Mouse (Mus musculus): ENCODE measurements around the gene Amigo2. TPM values are rescaled to one million over a fixed set of nuclear protein-coding genes. Genes with fewer than 3 reads are reported as not detected.

Amigo2 gene
- polyA plus RNA-seq, 1 experiment from 2014 or later, result 19.7 TPM

GRCm38 (mm10) chr15:97284201-97284600, 37.1 kb upstream of the Amigo2 start:
- H3K4me1 ChIP-seq (ENCODE audit: control insufficient read depth, insufficient read depth, low read length), result peaks cover 19% of the 10 kb centered on the region
- H3K9me3 ChIP-seq (replicated peaks; ENCODE audit: control insufficient read depth, low read length, poor library complexity, severe bottlenecking), result no peaks in the 10 kb centered on the region
- no peaks in the 10 kb centered on the region for H3K36me3 ChIP-seq (ENCODE audit: control insufficient read depth, insufficient read depth, low read length)
- no peak overlapping the region for H3K4me3 ChIP-seq (ENCODE audit: low read depth, low read length)
- no peak overlapping the region for H3K27ac ChIP-seq (ENCODE audit: low read length)
- ATAC-seq, result no peak
- no peaks in the 10 kb centered on the region for H3K27me3 ChIP-seq (ENCODE audit: control insufficient read depth, insufficient read depth, low read depth, low read length)
- H3K9ac ChIP-seq (ENCODE audit: low read depth, low read length), result no peak overlapping the region
- 91% methylated on average over 5 of the region's 5 CpGs for WGBS
- H3K4me2 ChIP-seq (ENCODE audit: low read length), result no peak overlapping the region

DNA sequence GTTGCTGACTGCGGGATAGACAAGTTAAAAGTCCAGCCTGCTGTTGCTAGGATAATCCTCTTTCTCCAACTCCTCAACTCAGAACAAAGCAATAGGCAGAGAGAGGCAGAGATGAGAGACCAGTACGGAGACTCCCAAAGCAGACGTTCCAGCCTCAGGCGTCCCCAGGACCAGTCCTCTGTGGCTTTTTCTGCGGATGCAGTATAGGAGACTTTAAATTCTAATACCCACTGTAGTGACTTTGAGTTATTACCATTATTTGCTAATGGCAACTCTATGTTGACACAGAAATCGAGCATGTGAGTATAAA, 35.4 kb upstream of the Amigo2 start:
- peak; percentile 47 for ATAC-seq
- Histone ChIP-seq H3K4me2 (ENCODE audit: low read length) (peak overlapping the region; percentile 36), H3K36me3 (ENCODE audit: control insufficient read depth, insufficient read depth, low read length) (no peaks in the 10 kb centered on the region), H3K9ac (ENCODE audit: low read depth, low read length) (peak overlapping the region; percentile 11; the same call in 1 of the 2 replicates), H3K27ac (ENCODE audit: low read length) (peak overlapping the region; percentile 78), H3K4me1 (ENCODE audit: control insufficient read depth, insufficient read depth, low read length) (peaks cover 19% of the 10 kb centered on the region), H3K27me3 (ENCODE audit: control insufficient read depth, insufficient read depth, low read depth, low read length) (no peaks in the 10 kb centered on the region), H3K4me3 (ENCODE audit: low read depth, low read length) (no peak overlapping the region; the same call in 1 of the 2 replicates), H3K9me3 (replicated peaks; ENCODE audit: control insufficient read depth, low read length, poor library complexity, severe bottlenecking) (no peaks in the 10 kb centered on the region)
- 34% methylated on average over 6 of the region's 6 CpGs for WGBS

GRCm38 (mm10) chr15:97281712-97282571, 34.9 kb upstream of the Amigo2 start:
- Histone ChIP-seq H3K9ac (ENCODE audit: low read depth, low read length) (no peak overlapping the region), H3K4me2 (ENCODE audit: low read length) (peak overlapping the region; percentile 36), H3K4me1 (ENCODE audit: control insufficient read depth, insufficient read depth, low read length) (peaks cover 21% of the 10 kb centered on the region), H3K4me3 (ENCODE audit: low read depth, low read length) (no peak overlapping the region; the same call in 1 of the 2 replicates), H3K27ac (ENCODE audit: low read length) (peak overlapping the region; percentile 78), H3K9me3 (replicated peaks; ENCODE audit: control insufficient read depth, low read length, poor library complexity, severe bottlenecking) (no peaks in the 10 kb centered on the region), H3K27me3 (ENCODE audit: control insufficient read depth, insufficient read depth, low read depth, low read length) (no peaks in the 10 kb centered on the region), H3K36me3 (ENCODE audit: control insufficient read depth, insufficient read depth, low read length) (no peaks in the 10 kb centered on the region)
- 33% methylated on average over 10 of the region's 10 CpGs for WGBS
- ATAC-seq, result peak; percentile 81

DNA sequence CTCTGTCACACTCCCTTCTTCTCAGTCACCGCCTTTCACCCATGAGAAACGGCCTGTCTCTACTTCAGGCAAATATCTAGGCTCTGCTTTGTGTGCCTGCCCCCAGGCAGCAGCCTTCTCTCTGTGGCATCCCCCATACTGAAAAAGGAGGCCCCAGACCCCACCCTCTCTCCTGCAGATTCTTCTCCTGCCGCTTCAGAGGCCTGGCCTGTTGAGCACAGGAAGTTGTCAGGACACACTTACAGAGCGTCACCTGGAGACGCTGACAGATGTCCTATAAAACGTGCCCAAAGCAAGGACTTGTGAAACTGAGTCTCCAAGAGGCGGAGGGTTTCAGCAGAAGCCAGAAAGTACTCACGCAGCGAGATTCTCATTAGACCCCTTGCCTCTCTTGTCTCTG, 33.7 kb upstream of the Amigo2 start:
- H3K9ac ChIP-seq (ENCODE audit: low read depth, low read length), result no peak overlapping the region
- H3K27ac ChIP-seq (ENCODE audit: low read length), result no peak overlapping the region
- no peak overlapping the region for H3K4me2 ChIP-seq (ENCODE audit: low read length)
- no peaks in the 10 kb centered on the region for H3K36me3 ChIP-seq (ENCODE audit: control insufficient read depth, insufficient read depth, low read length)
- no peak overlapping the region for H3K4me3 ChIP-seq (ENCODE audit: low read depth, low read length)
- WGBS, result 73% methylated on average over 9 of the region's 9 CpGs
- no peak for ATAC-seq
- peaks cover 31% of the 10 kb centered on the region for H3K4me1 ChIP-seq (ENCODE audit: control insufficient read depth, insufficient read depth, low read length)
- no peaks in the 10 kb centered on the region for H3K9me3 ChIP-seq (replicated peaks; ENCODE audit: control insufficient read depth, low read length, poor library complexity, severe bottlenecking)
- H3K27me3 ChIP-seq (ENCODE audit: control insufficient read depth, insufficient read depth, low read depth, low read length), result no peaks in the 10 kb centered on the region

DNA sequence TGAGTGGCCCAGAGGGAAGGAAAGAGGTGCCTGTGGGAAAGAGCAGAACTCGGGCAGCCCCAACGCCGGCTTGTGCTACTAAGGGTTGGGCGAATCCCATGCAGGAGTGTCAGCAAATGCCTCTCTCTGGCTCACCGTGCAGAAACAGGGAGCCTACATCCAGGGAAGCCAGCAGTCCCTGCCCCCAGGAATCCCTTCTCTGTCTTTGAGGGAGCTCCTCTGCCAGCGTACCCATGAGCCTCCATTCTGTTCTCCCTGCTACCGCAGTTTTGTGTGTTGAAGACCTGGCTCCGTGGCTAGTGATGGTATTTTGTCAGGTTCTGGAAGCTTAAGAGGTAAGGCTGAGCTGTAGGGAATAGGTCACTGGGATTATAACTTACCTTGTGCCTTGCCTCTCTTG, 33.0 kb upstream of the Amigo2 start:
- H3K9me3 ChIP-seq (replicated peaks; ENCODE audit: control insufficient read depth, low read length, poor library complexity, severe bottlenecking), result no peaks in the 10 kb centered on the region
- H3K27me3 ChIP-seq (ENCODE audit: control insufficient read depth, insufficient read depth, low read depth, low read length), result no peaks in the 10 kb centered on the region
- no peaks in the 10 kb centered on the region for H3K36me3 ChIP-seq (ENCODE audit: control insufficient read depth, insufficient read depth, low read length)
- 85% methylated on average over 8 of the region's 8 CpGs for WGBS
- no peak overlapping the region for H3K27ac ChIP-seq (ENCODE audit: low read length)
- peaks cover 36% of the 10 kb centered on the region for H3K4me1 ChIP-seq (ENCODE audit: control insufficient read depth, insufficient read depth, low read length)
- no peak overlapping the region for H3K9ac ChIP-seq (ENCODE audit: low read depth, low read length)
- no peak for ATAC-seq
- no peak overlapping the region for H3K4me2 ChIP-seq (ENCODE audit: low read length)
- H3K4me3 ChIP-seq (ENCODE audit: low read depth, low read length), result no peak overlapping the region

DNA sequence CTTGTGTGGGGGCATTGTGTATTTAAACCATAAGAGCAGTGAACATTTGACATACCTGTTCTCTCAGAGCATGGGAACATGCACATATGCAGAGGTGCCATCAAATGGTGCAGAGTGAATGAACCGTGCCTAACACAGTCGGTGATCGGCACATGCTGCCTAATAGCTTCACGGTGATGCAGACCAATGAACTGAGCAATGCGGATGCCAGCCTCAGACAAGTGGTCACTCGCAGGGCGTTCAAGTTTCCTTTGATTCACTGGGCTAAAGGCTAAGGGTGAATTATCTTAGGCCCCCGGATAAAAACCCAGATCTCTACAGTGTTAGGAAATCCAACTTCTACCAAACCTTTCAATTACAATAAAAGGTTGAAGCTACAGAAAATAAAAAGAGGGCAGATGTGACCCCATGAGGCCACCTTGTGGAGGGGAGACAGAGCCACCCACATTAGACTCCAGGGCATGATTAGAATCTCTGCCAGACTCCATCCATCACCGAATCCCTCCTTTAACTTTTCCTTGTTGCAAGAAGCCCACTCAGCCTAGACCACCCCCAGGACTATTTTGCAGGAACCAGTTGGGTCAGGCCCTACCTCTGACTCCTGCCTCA, 31.4 kb upstream of the Amigo2 start:
- Histone ChIP-seq H3K27me3 (ENCODE audit: control insufficient read depth, insufficient read depth, low read depth, low read length) (no peaks in the 10 kb centered on the region), H3K4me1 (ENCODE audit: control insufficient read depth, insufficient read depth, low read length) (peaks cover 35% of the 10 kb centered on the region), H3K27ac (ENCODE audit: low read length) (no peak overlapping the region), H3K9ac (ENCODE audit: low read depth, low read length) (no peak overlapping the region), H3K4me3 (ENCODE audit: low read depth, low read length) (no peak overlapping the region), H3K9me3 (replicated peaks; ENCODE audit: control insufficient read depth, low read length, poor library complexity, severe bottlenecking) (no peaks in the 10 kb centered on the region), H3K36me3 (ENCODE audit: control insufficient read depth, insufficient read depth, low read length) (no peaks in the 10 kb centered on the region), H3K4me2 (ENCODE audit: low read length) (no peak overlapping the region)
- no peak for ATAC-seq
- WGBS, result 88% methylated on average over 9 of the region's 9 CpGs

DNA sequence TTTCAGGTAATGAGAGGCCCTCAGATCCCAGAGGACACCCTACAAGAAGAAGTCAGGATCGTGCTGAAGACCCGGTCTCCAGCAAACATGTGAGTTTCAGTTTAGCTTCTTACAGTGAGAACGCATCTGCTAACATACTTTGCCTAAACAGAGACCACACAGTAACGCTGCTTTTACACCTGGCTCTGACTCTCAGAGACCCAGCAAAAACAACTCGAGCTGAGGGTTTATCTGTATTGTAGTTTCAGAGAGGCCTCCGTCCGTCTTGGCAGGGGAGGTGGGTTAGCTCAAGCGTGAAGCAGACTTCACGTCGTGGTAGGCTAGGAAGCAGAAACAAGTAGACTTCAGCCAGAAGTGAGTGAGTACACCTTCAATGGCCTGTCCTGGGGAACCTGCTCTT, 30.2 kb upstream of the Amigo2 start:
- no peaks in the 10 kb centered on the region for H3K9me3 ChIP-seq (replicated peaks; ENCODE audit: control insufficient read depth, low read length, poor library complexity, severe bottlenecking)
- ATAC-seq, result no peak
- 50% methylated on average over 10 of the region's 10 CpGs for WGBS
- peak overlapping the region; percentile 45; the same call in 1 of the 2 replicates for H3K27ac ChIP-seq (ENCODE audit: low read length)
- H3K4me3 ChIP-seq (ENCODE audit: low read depth, low read length), result no peak overlapping the region
- H3K9ac ChIP-seq (ENCODE audit: low read depth, low read length), result no peak overlapping the region
- no peaks in the 10 kb centered on the region for H3K27me3 ChIP-seq (ENCODE audit: control insufficient read depth, insufficient read depth, low read depth, low read length)
- H3K4me2 ChIP-seq (ENCODE audit: low read length), result no peak overlapping the region
- no peaks in the 10 kb centered on the region for H3K36me3 ChIP-seq (ENCODE audit: control insufficient read depth, insufficient read depth, low read length)
- peaks cover 26% of the 10 kb centered on the region for H3K4me1 ChIP-seq (ENCODE audit: control insufficient read depth, insufficient read depth, low read length)

GRCm38 (mm10) chr15:97276660-97277153, 29.6 kb upstream of the Amigo2 start:
- Histone ChIP-seq H3K9me3 (replicated peaks; ENCODE audit: control insufficient read depth, low read length, poor library complexity, severe bottlenecking) (no peaks in the 10 kb centered on the region), H3K4me3 (ENCODE audit: low read depth, low read length) (no peak overlapping the region), H3K4me1 (ENCODE audit: control insufficient read depth, insufficient read depth, low read length) (peaks cover 21% of the 10 kb centered on the region), H3K4me2 (ENCODE audit: low read length) (peak overlapping the region; percentile 26), H3K27me3 (ENCODE audit: control insufficient read depth, insufficient read depth, low read depth, low read length) (no peaks in the 10 kb centered on the region), H3K9ac (ENCODE audit: low read depth, low read length) (peak overlapping the region; percentile 30; the same call in 1 of the 2 replicates), H3K36me3 (ENCODE audit: control insufficient read depth, insufficient read depth, low read length) (no peaks in the 10 kb centered on the region), H3K27ac (ENCODE audit: low read length) (peak overlapping the region; percentile 45)
- peak; percentile 66 for ATAC-seq
- WGBS, result 28% methylated on average over 20 of the region's 20 CpGs

Data from midbrain, embryonic 16.5 days (tissue).